Mouse (Mus musculus) small intestine, adult 2 months (tissue): ENCODE data around the gene Lamtor5. TPM values are rescaled to one million over a fixed set of nuclear protein-coding genes. Genes with fewer than 3 reads are reported as not detected.

Experiments used
- H3K27ac ChIP-seq: fragments of 200-500 bp; 2 replicates; pipeline ENCODE4 v1.5.1; 2012; ENCODE audit warnings: low read depth, low read length, control low read depth, inconsistent platforms; ENCODE audit not compliant: insufficient read depth
- H3K27me3 ChIP-seq: fragments of 200-500 bp; 2 replicates; pipeline ENCODE4 v1.6.1; 2012; ENCODE audit warnings: mild to moderate bottlenecking, moderate library complexity, low read length, inconsistent platforms; ENCODE audit not compliant: control insufficient read depth, insufficient read depth
- H3K36me3 ChIP-seq: fragments of 200-500 bp; 2 replicates; pipeline ENCODE4 v1.6.1; 2012; ENCODE audit warnings: mild to moderate bottlenecking, low read length, control low read depth, inconsistent platforms; ENCODE audit not compliant: control insufficient read depth, insufficient read depth
- H3K4me1 ChIP-seq: fragments of 200-500 bp; 2 replicates; pipeline ENCODE4 v1.6.1; 2012; ENCODE audit warnings: low read length, inconsistent platforms, mixed read lengths; ENCODE audit not compliant: control insufficient read depth, insufficient read depth, insufficient read length
- H3K4me3 ChIP-seq: fragments of 200-500 bp; 2 replicates; pipeline ENCODE4 v1.5.1; 2012; ENCODE audit warnings: low read depth, mild to moderate bottlenecking, control low read depth, inconsistent platforms, low read length, moderate library complexity
- CTCF ChIP-seq: fragments of 200-500 bp; IDR thresholded peaks from 2 replicates; pipeline ENCODE4 v1.5.1; 2012; ENCODE audit warnings: low read depth, mild to moderate bottlenecking, control low read depth, inconsistent platforms, low read length, moderate library complexity, mixed read lengths; ENCODE audit not compliant: insufficient replicate concordance, insufficient read length; ENCODE audit errors: extremely low read depth
- POLR2A ChIP-seq: fragments of 200-500 bp; IDR thresholded peaks from 2 replicates; pipeline ENCODE4 v1.6.1; 2012; ENCODE audit warnings: low read depth, mild to moderate bottlenecking, control low read depth, inconsistent platforms, low read length, moderate library complexity
- WGBS: fragments of 180-500 bp; shearing (Covaris S2); methylation state at CpG from one replicate; pipeline ENCODE4 v1.1.7; 2018; 5-methylcytosine and 5-hydroxymethylcytosine counted together
- polyA plus RNA-seq: library from polyadenylated mRNA; depleted of rRNA; stranded (reverse); fragments of >200 nt; gene quantifications from 2 replicates; pipeline ENCODE4 v1.2.3, GENCODE M21; 2012; rRNA removed

Lamtor5 gene
- polyA plus RNA-seq, 1 experiment: 55.1 TPM

GRCm38 (mm10) chr3:107330503-107331424, 52.1 kb downstream of the Lamtor5 start:
- Histone ChIP-seq H3K36me3 (peaks cover 18% of the 10 kb centered on the region), H3K27ac (peak overlapping the region; percentile 65), H3K4me3 (peak overlapping the region; percentile 84), H3K27me3 (no peaks in the 10 kb centered on the region), H3K4me1 (peaks cover 19% of the 10 kb centered on the region)
- no peak for TF ChIP-seq CTCF
- TF ChIP-seq POLR2A: no peak
- 21% methylated on average over 28 of the region's 28 CpGs for WGBS

DNA sequence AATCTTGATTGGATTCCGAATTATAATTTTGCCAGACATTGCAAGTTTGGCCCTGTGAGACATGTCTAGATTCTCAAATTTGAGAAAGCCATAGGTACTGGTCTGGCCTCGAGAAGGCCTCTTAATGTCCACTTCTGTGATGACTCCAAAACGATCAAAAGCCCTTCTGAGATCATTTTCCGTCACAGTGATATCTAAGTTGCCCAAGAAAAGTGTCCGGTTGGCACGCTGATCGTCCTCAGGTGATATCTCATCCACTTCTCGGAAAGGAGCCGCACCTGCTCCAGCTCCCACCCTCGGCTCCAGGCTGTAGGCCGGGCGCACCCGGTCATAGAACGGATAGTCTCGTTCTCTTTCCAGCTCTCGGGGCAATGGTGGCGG, 53.1 kb downstream of the Lamtor5 start:
- Histone ChIP-seq H3K27ac (peak overlapping the region; percentile 65; the same call in 1 of the 2 replicates), H3K27me3 (no peaks in the 10 kb centered on the region), H3K4me1 (peaks cover 19% of the 10 kb centered on the region), H3K4me3 (peak overlapping the region; percentile 84), H3K36me3 (peaks cover 15% of the 10 kb centered on the region)
- TF ChIP-seq CTCF (no peak), POLR2A (no peak)
- WGBS: 10% methylated on average over 17 of the region's 17 CpGs

DNA sequence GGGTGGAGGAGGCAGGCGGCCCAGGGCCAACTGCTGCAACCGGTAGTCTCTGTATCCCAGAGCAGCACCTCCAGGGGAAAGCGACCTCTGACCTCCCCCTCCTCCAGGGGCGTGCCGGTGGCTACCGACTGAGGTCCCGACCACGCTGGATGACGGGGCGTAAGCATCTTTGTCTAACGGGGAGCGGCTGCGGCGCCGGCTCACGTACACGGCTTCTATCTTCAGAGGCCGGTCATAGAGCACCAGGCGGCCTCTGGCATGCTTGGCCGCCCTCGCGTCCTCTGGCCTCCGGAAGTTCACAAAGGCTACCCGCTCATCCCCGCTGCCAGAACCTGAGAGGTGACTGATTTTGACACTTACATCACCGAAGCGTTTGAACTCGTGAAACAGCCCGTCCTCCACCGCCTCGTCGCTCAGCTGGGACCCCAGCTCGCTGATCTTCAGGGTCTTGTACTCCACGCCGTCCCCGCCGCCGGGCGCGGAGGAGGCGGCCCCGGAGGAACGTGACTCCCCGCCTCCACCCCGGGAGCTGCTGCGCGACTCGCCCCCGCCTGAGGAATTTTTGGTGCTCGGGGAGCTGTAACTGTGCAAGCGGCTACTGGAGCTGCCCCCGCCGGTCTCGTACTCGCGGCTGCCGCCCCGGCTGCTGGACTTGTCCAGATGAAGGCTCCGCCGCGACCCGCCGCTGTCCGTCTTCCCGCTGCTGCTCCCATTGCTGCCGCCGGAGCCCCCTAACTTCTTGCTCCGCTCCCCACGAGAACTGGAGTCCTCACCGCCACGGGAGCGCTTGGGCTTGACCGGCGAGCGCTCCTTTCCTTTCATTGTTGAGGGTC, 53.7 kb downstream of the Lamtor5 start:
- Histone ChIP-seq H3K27ac (peak overlapping the region; percentile 70), H3K27me3 (no peaks in the 10 kb centered on the region), H3K4me3 (peak overlapping the region; percentile 84), H3K4me1 (peaks cover 19% of the 10 kb centered on the region), H3K36me3 (peaks cover 15% of the 10 kb centered on the region)
- under 1% methylated on average over 75 of the region's 75 CpGs for WGBS
- TF ChIP-seq CTCF (no peak), POLR2A (no peak)

- H3K4me3 ChIP-seq: peak overlapping the region; percentile 84
- peak overlapping the region; percentile 96 for H3K27ac ChIP-seq
- H3K4me1 ChIP-seq: peaks cover 19% of the 10 kb centered on the region
- H3K36me3 ChIP-seq: peaks cover 13% of the 10 kb centered on the region
- WGBS: under 1% methylated on average over 37 of the region's 37 CpGs
- no peaks in the 10 kb centered on the region for H3K27me3 ChIP-seq
- no peak for TF ChIP-seq CTCF
- peak; percentile 79 for TF ChIP-seq POLR2A
These were observed 54.3 kb downstream of the Lamtor5 start for GRCm38 (mm10) chr3:107332960-107333380.

Other genes starting within 250 kb of the Lamtor5 start
- gene Kcna3, start 242.7 kb upstream of the Lamtor5 start, polyA plus RNA-seq: 2.5 and 3.9 TPM in 2 replicates
- gene Kcna2, start 177.7 kb upstream of the Lamtor5 start, polyA plus RNA-seq: 0.46 and 0.48 TPM in 2 replicates
- not detected in 2 replicates for gene Kcna10, start 95.8 kb upstream of the Lamtor5 start, polyA plus RNA-seq
- gene Cym, start 57.1 kb upstream of the Lamtor5 start, polyA plus RNA-seq: 6.5 and 11.9 TPM in 2 replicates
- not detected in 2 replicates for gene A630076J17Rik, start 48.2 kb upstream of the Lamtor5 start, polyA plus RNA-seq
- not detected in 2 replicates for gene Prok1, start 39.2 kb upstream of the Lamtor5 start, polyA plus RNA-seq
- not detected in 2 replicates for gene Slc16a4, start 12.4 kb downstream of the Lamtor5 start, polyA plus RNA-seq
- 2.7 and 5.6 TPM in 2 replicates for gene Rbm15, start 54.8 kb downstream of the Lamtor5 start, polyA plus RNA-seq
- 0.19 and 0.25 TPM in 2 replicates for gene Kcnc4, start 180.7 kb downstream of the Lamtor5 start, polyA plus RNA-seq
- gene Slc6a17, start 239.2 kb downstream of the Lamtor5 start, polyA plus RNA-seq: 1.6 and 2.5 TPM in 2 replicates